Mouse (Mus musculus): ENCODE measurements at regions not wholly inside any gene's neighbourhood (a gene's known extent, or its start where the extent isn't known, plus 50 kb on each side); places are given as distances from the start of the nearest gene placed in this dataset.

DNA sequence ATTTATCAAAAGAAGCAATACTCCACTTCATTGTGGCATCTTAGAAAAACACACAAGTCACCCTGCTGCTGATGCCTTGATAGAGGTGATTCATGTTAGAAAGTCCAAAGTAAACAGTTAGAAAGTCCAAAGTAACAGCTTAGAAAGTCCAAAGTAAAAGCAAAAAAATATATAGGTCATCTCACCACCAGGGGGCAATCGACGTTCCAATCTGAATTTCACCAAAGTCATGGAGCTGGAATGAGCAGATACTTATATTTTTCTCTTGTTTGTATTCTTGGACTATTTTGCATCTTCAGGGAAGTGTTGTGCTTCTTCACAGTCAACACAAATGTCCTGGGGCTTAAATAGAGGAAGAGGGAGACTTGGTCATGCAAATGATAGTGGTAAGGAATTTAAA, 241.3 kb downstream of the Bmp2 start:
- TF ChIP-seq CTCF (IDR thresholded peaks at IDR 0.05; ENCODE audit: low read depth) (peak; percentile 57), EP300 (IDR thresholded peaks at IDR 0.05; ENCODE audit: low read depth) (no peak)
